In genomic region chr11:60809546-60809945, GRCm38 (mm10) we compare ENCODE assay signal across 8 mouse cellular contexts. TPM values are rescaled to one million over a fixed set of nuclear protein-coding genes. Genes with fewer than 3 reads are reported as not detected.
DNase-seq lines count a peak whose midpoint lies in the region; ATAC-seq and TF ChIP-seq lines count a peak whose summit lies in the region.

No protein-coding gene starts in this region.

- DNase-seq in heart, postnatal 4 days, result no peak
- DNase-seq in left cerebral cortex, adult 9 months (ENCODE audit: low spot score in 2 of 2), result no peak
- no peak for DNase-seq in urinary bladder, postnatal 4 days (ENCODE audit: low spot score in 2 of 2)

- H3K4me3 ChIP-seq in heart, embryonic 14.5 days (ENCODE audit: control insufficient read depth in 1 of 2, insufficient read depth in 1 of 2, low read depth in 1 of 2, low read length in 2 of 2), result peak overlapping the region in 1 of 2 experiments; percentile 54; a peak in 1 of 4 replicates
- 0 out of 2 replicates have a peak overlapping the region, but pooled peaks have one; percentile 76 for H3K4me3 ChIP-seq in ES-Bruce4 (ENCODE audit: low read depth, low read length)
- no peak overlapping the region for H3K4me3 ChIP-seq in hindbrain, embryonic 15.5 days
- peak overlapping the region; percentile 55; the same call in 1 of the 2 replicates for H3K4me3 ChIP-seq in limb, embryonic 13.5 days

- H3K4me1 ChIP-seq in heart, embryonic 14.5 days (ENCODE audit: control insufficient read depth in 2 of 2, insufficient read depth in 2 of 2, low read length in 2 of 2), result peaks cover 6 to 27% of the 10 kb centered on the region in 2 experiments
- peaks cover 1% of the 10 kb centered on the region for H3K4me1 ChIP-seq in ES-Bruce4 (ENCODE audit: control insufficient read depth, insufficient read depth, low read length)
- H3K4me1 ChIP-seq in hindbrain, embryonic 15.5 days (replicated peaks), result peaks cover 14% of the 10 kb centered on the region
- peaks cover 27% of the 10 kb centered on the region for H3K4me1 ChIP-seq in limb, embryonic 13.5 days

- no peak for TF ChIP-seq CTCF in ES-Bruce4 (IDR thresholded peaks at IDR 0.05; ENCODE audit: low read depth, low read length)

- H3K27ac ChIP-seq in heart, embryonic 14.5 days (replicated peaks in 1 of 2; ENCODE audit: control insufficient read depth in 1 of 2, insufficient read depth in 1 of 2, low read depth in 2 of 2, low read length in 2 of 2), result no peak overlapping the region
- no peak overlapping the region for H3K27ac ChIP-seq in ES-Bruce4 (ENCODE audit: insufficient read depth, low read length)
- H3K27ac ChIP-seq in hindbrain, embryonic 15.5 days (replicated peaks), result no peak overlapping the region
- H3K27ac ChIP-seq in limb, embryonic 13.5 days, result no peak overlapping the region

- TF ChIP-seq EP300 in ES-Bruce4 (IDR thresholded peaks at IDR 0.05; ENCODE audit: insufficient read depth, low read depth, low read length), result no peak

- H3K4me2 ChIP-seq in heart, embryonic 14.5 days (ENCODE audit: low read length), result peak overlapping the region; percentile 89
- 0 out of 2 replicates have a peak overlapping the region, but pooled peaks have one; percentile 93 for H3K4me2 ChIP-seq in hindbrain, embryonic 15.5 days
- H3K4me2 ChIP-seq in limb, embryonic 13.5 days (replicated peaks), result peak overlapping the region; percentile 83

- no peaks in the 10 kb centered on the region for H3K27me3 ChIP-seq in heart, embryonic 14.5 days (ENCODE audit: control insufficient read depth, insufficient read depth, low read length)
- H3K27me3 ChIP-seq in ES-Bruce4 (ENCODE audit: control insufficient read depth, insufficient read depth, low read length, poor library complexity, severe bottlenecking), result no peaks in the 10 kb centered on the region
- no peaks in the 10 kb centered on the region for H3K27me3 ChIP-seq in hindbrain, embryonic 15.5 days
- H3K27me3 ChIP-seq in limb, embryonic 13.5 days, result no peaks in the 10 kb centered on the region

- TF ChIP-seq POLR2A in ES-Bruce4 (IDR thresholded peaks at IDR 0.05; ENCODE audit: insufficient read depth, low read length), result no peak

- H3K9ac ChIP-seq in heart, embryonic 14.5 days (ENCODE audit: low read length), result no peak overlapping the region
- H3K9ac ChIP-seq in ES-Bruce4 (ENCODE audit: low read depth, poor library complexity, severe bottlenecking), result peak overlapping the region; percentile 50
- H3K9ac ChIP-seq in hindbrain, embryonic 15.5 days, result no peak overlapping the region
- H3K9ac ChIP-seq in limb, embryonic 13.5 days, result peak overlapping the region; percentile 39; the same call in 1 of the 2 replicates

- H3K36me3 ChIP-seq in heart, embryonic 14.5 days (ENCODE audit: control insufficient read depth, insufficient read depth, low read length), result no peaks in the 10 kb centered on the region
- H3K36me3 ChIP-seq in ES-Bruce4 (ENCODE audit: control insufficient read depth, insufficient read depth, low read length, poor library complexity, severe bottlenecking), result peaks cover 11% of the 10 kb centered on the region
- no peaks in the 10 kb centered on the region for H3K36me3 ChIP-seq in hindbrain, embryonic 15.5 days
- no peaks in the 10 kb centered on the region; the same call in 1 of the 2 replicates for H3K36me3 ChIP-seq in limb, embryonic 13.5 days

- 57% methylated on average over 1 of the region's 1 CpGs for WGBS in heart, embryonic 14.5 days
- WGBS in hindbrain, embryonic 15.5 days, result 59% methylated on average over 1 of the region's 1 CpGs
- 33% methylated on average over 1 of the region's 1 CpGs for WGBS in limb, embryonic 13.5 days

- H3K9me3 ChIP-seq in heart, embryonic 14.5 days (ENCODE audit: control insufficient read depth, low read length), result no peaks in the 10 kb centered on the region
- no peaks in the 10 kb centered on the region for H3K9me3 ChIP-seq in ES-Bruce4 (replicated peaks; ENCODE audit: control insufficient read depth, insufficient read depth, low read length, poor library complexity, severe bottlenecking)
- no peaks in the 10 kb centered on the region for H3K9me3 ChIP-seq in hindbrain, embryonic 15.5 days
- no peaks in the 10 kb centered on the region for H3K9me3 ChIP-seq in limb, embryonic 13.5 days

- ATAC-seq in heart, embryonic 14.5 days (ENCODE audit: insufficient number of reproducible peaks, insufficient read depth, low FRiP score, low read depth), result no peak
- no peak for ATAC-seq in hindbrain, embryonic 15.5 days (ENCODE audit: low FRiP score, low read depth)
- ATAC-seq in limb, embryonic 13.5 days (ENCODE audit: low FRiP score, low read depth), result no peak
- no peak for ATAC-seq in inflammation-experienced regulatory T-cells, adult 6 months

RNA-seq across cellular contexts. Expression of gene Shmt1, which starts 2.0 kb away (rescaled TPM):
- polyA plus RNA-seq in heart, embryonic 14.5 days (2014; fragmentation: Nextera tagmentation; extraction: Ambion mirVana), result 29.6 and 40.4 TPM in 2 replicates
- total RNA-seq in heart, postnatal 4 days (2021), result 10 to 100 TPM; 24.7 to 26.8 TPM
- polyA plus RNA-seq in ES-Bruce4 (2011; ENCODE audit: insufficient read depth, insufficient read length, low read depth, missing spikeins), result 99.2 and 113 TPM in 2 replicates
- 10.0 TPM in 2 replicates for polyA plus RNA-seq in hindbrain, embryonic 15.5 days (2015; fragmentation: Nextera tagmentation; extraction: Ambion mirVana)
- polyA plus RNA-seq in limb, embryonic 13.5 days (2015; fragmentation: Nextera tagmentation; extraction: Ambion mirVana), result 47.9 and 52.2 TPM in 2 replicates
- polyA plus RNA-seq in inflammation-experienced regulatory T-cells, adult 6 months (2017; shearing (Covaris generic)), result 10 to 100 TPM; 13.3 to 16.0 (median 15.6) TPM

RNA-seq across cellular contexts. Expression of gene Dhrs7b, which starts 20.9 kb away (rescaled TPM):
- 27.6 and 30.2 TPM in 2 replicates for polyA plus RNA-seq in heart, embryonic 14.5 days (2014; fragmentation: Nextera tagmentation; extraction: Ambion mirVana)
- 10 to 100 TPM; 17.1 to 19.7 TPM for total RNA-seq in heart, postnatal 4 days (2021)
- polyA plus RNA-seq in ES-Bruce4 (2011; ENCODE audit: insufficient read depth, insufficient read length, low read depth, missing spikeins), result 20.9 and 24.0 TPM in 2 replicates
- polyA plus RNA-seq in hindbrain, embryonic 15.5 days (2015; fragmentation: Nextera tagmentation; extraction: Ambion mirVana), result 35.0 and 36.5 TPM in 2 replicates
- polyA plus RNA-seq in limb, embryonic 13.5 days (2015; fragmentation: Nextera tagmentation; extraction: Ambion mirVana), result 34.8 and 36.7 TPM in 2 replicates
- 10 to 100 TPM; 16.1 to 20.6 (median 19.2) TPM for polyA plus RNA-seq in inflammation-experienced regulatory T-cells, adult 6 months (2017; shearing (Covaris generic))

RNA-seq across cellular contexts. Expression of gene Smcr8, which starts 32.2 kb away (rescaled TPM):
- 4.6 and 4.9 TPM in 2 replicates for polyA plus RNA-seq in heart, embryonic 14.5 days (2014; fragmentation: Nextera tagmentation; extraction: Ambion mirVana)
- 10 to 100 TPM; 15.8 to 16.2 TPM for total RNA-seq in heart, postnatal 4 days (2021)
- polyA plus RNA-seq in ES-Bruce4 (2011; ENCODE audit: insufficient read depth, insufficient read length, low read depth, missing spikeins), result 18.4 and 20.0 TPM in 2 replicates
- polyA plus RNA-seq in hindbrain, embryonic 15.5 days (2015; fragmentation: Nextera tagmentation; extraction: Ambion mirVana), result 5.7 and 6.7 TPM in 2 replicates
- 5.4 and 7.0 TPM in 2 replicates for polyA plus RNA-seq in limb, embryonic 13.5 days (2015; fragmentation: Nextera tagmentation; extraction: Ambion mirVana)
- 1 to 10 TPM; 5.5 to 6.7 (median 6.3) TPM for polyA plus RNA-seq in inflammation-experienced regulatory T-cells, adult 6 months (2017; shearing (Covaris generic))

RNA-seq across cellular contexts. Expression of gene Top3a, which starts 32.4 kb away (rescaled TPM):
- polyA plus RNA-seq in heart, embryonic 14.5 days (2014; fragmentation: Nextera tagmentation; extraction: Ambion mirVana), result 8.3 and 8.5 TPM in 2 replicates
- 1 to 10 TPM; 7.7 to 8.0 TPM for total RNA-seq in heart, postnatal 4 days (2021)
- polyA plus RNA-seq in ES-Bruce4 (2011; ENCODE audit: insufficient read depth, insufficient read length, low read depth, missing spikeins), result 19.6 and 20.4 TPM in 2 replicates
- 7.9 and 8.9 TPM in 2 replicates for polyA plus RNA-seq in hindbrain, embryonic 15.5 days (2015; fragmentation: Nextera tagmentation; extraction: Ambion mirVana)
- polyA plus RNA-seq in limb, embryonic 13.5 days (2015; fragmentation: Nextera tagmentation; extraction: Ambion mirVana), result 18.9 and 22.0 TPM in 2 replicates
- polyA plus RNA-seq in inflammation-experienced regulatory T-cells, adult 6 months (2017; shearing (Covaris generic)), result 10 to 100 TPM; 10.6 to 13.8 (median 12.5) TPM

Comparison
In these comparisons a context has a peak if more than half of its experiments do, and no peak if none do; other contexts are left out.
1. H3K9ac ChIP-seq: peak in ES-Bruce4 (single experiment) and limb, embryonic 13.5 days (single experiment); none in heart, embryonic 14.5 days (single experiment) and hindbrain, embryonic 15.5 days (single experiment).
2. Peak in every context shown above with its lines, with median percentiles within 50 percentile points of each other: H3K4me2 ChIP-seq.